Mouse (Mus musculus): Measurements from ENCODE around the gene Panx1. TPM values are rescaled to one million over a fixed set of nuclear protein-coding genes. Genes with fewer than 3 reads are reported as not detected.

Gene Panx1
- total and polyA plus RNA-seq, 2 experiments from 2014 or later, result 95.0 to 120 TPM

DNA sequence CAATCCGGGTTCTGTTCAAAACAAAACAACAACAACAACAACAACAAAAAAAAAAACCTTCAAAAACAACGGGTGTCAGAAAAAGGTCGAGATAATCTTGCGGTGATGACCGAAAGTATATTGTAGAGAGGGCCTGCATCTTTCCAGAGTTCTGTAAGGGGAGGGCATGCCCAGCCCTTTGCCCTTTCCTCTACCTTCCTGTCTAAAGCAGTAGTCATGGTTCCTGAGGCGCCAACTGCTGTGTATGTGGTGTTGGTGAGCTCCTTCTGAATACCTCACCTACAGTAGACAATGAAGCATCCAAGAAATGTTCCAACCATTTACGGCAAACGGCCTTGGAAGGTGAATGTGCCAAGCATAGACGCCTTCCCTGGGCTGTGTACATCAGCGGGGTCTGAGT lies 462 bp upstream of the Panx1 start:
- 37% methylated on average over 10 of the region's 10 CpGs for WGBS
- DNase-seq (ENCODE audit: low spot score) (no peak), ATAC-seq (peak; percentile 15; the same call in 1 of the 2 replicates)
- Histone ChIP-seq H3K4me1 (ENCODE audit: insufficient read depth, low read length) (peaks cover 14% of the 10 kb centered on the region; the same call in 1 of the 2 replicates), H3K9ac (replicated peaks; ENCODE audit: low read length) (peak overlapping the region; percentile 95), H3K27me3 (ENCODE audit: insufficient read depth, low read length) (no peaks in the 10 kb centered on the region), H3K27ac (peak overlapping the region; percentile 94), H3K36me3 (ENCODE audit: insufficient read depth, low read length) (no peaks in the 10 kb centered on the region), H3K4me2 (ENCODE audit: low read depth, low read length) (peak overlapping the region; percentile 79), H3K9me3 (ENCODE audit: low read length) (no peaks in the 10 kb centered on the region), H3K4me3 (ENCODE audit: low read length) (peak overlapping the region; percentile 85)
- TF ChIP-seq CTCF (IDR thresholded peaks at IDR 0.05; ENCODE audit: low read depth), result no peak

GRCm38 (mm10) chr9:15044391-15045083 lies 741 bp downstream of the Panx1 start:
- H3K4me2 ChIP-seq (ENCODE audit: low read depth, low read length), result peak overlapping the region; percentile 79
- peak overlapping the region; percentile 94 for H3K27ac ChIP-seq
- peaks cover 14% of the 10 kb centered on the region; the same call in 1 of the 2 replicates for H3K4me1 ChIP-seq (ENCODE audit: insufficient read depth, low read length)
- DNase-seq (ENCODE audit: low spot score), result peak; percentile 44
- H3K27me3 ChIP-seq (ENCODE audit: insufficient read depth, low read length), result no peaks in the 10 kb centered on the region
- H3K9me3 ChIP-seq (ENCODE audit: low read length), result no peaks in the 10 kb centered on the region
- H3K4me3 ChIP-seq (ENCODE audit: low read length), result peak overlapping the region; percentile 85
- WGBS, result under 1% methylated on average over 28 of the region's 28 CpGs
- ATAC-seq, result peak; percentile 41
- H3K36me3 ChIP-seq (ENCODE audit: insufficient read depth, low read length), result no peaks in the 10 kb centered on the region
- TF ChIP-seq CTCF (IDR thresholded peaks at IDR 0.05; ENCODE audit: low read depth), result no peak
- H3K9ac ChIP-seq (replicated peaks; ENCODE audit: low read length), result peak overlapping the region; percentile 95

DNA sequence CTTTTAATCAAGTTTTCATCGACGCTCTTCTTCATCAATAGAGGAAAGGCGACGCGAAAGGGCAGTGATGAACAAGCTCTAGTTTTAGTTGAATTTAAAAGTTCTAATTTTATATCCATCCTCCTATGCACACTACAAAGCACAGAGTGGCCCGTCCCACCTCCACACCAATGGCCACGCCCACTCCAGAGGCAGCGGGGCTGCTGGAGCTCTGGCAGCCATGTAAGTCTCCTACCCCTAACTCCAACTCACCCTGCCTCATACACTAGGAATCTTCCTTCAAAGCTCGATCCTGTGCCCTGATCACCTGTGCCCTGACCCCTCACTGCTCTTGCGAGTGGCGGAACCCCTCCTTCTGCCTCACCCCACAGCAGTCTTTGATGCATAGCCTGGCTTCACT lies 3.7 kb downstream of the Panx1 start:
- no peak for ATAC-seq
- H3K4me3 ChIP-seq (ENCODE audit: low read length), result no peak overlapping the region
- H3K4me2 ChIP-seq (ENCODE audit: low read depth, low read length), result no peak overlapping the region
- no peak overlapping the region for H3K27ac ChIP-seq
- H3K9me3 ChIP-seq (ENCODE audit: low read length), result no peaks in the 10 kb centered on the region
- no peaks in the 10 kb centered on the region for H3K27me3 ChIP-seq (ENCODE audit: insufficient read depth, low read length)
- 92% methylated on average over 11 of the region's 11 CpGs for WGBS
- no peak for DNase-seq (ENCODE audit: low spot score)
- peaks cover 16% of the 10 kb centered on the region; the same call in 1 of the 2 replicates for H3K4me1 ChIP-seq (ENCODE audit: insufficient read depth, low read length)
- H3K9ac ChIP-seq (replicated peaks; ENCODE audit: low read length), result no peak overlapping the region
- TF ChIP-seq CTCF (IDR thresholded peaks at IDR 0.05; ENCODE audit: low read depth), result no peak
- H3K36me3 ChIP-seq (ENCODE audit: insufficient read depth, low read length), result no peaks in the 10 kb centered on the region

DNA sequence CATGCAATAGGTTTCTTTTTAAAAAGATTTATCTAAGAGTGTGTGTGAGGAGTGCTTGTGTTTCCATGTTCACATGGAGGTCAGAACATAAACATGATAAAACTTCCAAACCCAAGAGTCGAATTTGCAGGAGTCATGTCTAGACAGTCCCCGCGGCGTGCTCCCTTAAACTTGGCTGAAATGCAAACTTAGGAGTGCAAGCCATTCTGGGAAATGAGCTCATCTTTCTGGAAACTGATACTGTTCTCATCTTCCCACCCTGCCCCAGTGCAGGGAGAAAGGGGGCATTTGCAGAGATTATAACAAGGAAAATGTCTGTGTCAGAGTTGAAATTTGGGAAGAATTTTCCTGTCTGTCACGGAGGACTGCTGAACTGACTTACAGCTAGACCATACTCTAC lies 5.4 kb downstream of the Panx1 start:
- ATAC-seq (no peak), DNase-seq (ENCODE audit: low spot score) (no peak)
- Histone ChIP-seq H3K9me3 (ENCODE audit: low read length) (no peaks in the 10 kb centered on the region), H3K4me3 (ENCODE audit: low read length) (no peak overlapping the region), H3K27ac (no peak overlapping the region), H3K4me2 (ENCODE audit: low read depth, low read length) (no peak overlapping the region), H3K9ac (replicated peaks; ENCODE audit: low read length) (no peak overlapping the region), H3K4me1 (ENCODE audit: insufficient read depth, low read length) (peaks cover 16% of the 10 kb centered on the region; the same call in 1 of the 2 replicates), H3K36me3 (ENCODE audit: insufficient read depth, low read length) (no peaks in the 10 kb centered on the region), H3K27me3 (ENCODE audit: insufficient read depth, low read length) (no peaks in the 10 kb centered on the region)
- WGBS, result 94% methylated on average over 5 of the region's 5 CpGs
- TF ChIP-seq CTCF (IDR thresholded peaks at IDR 0.05; ENCODE audit: low read depth), result no peak

GRCm38 (mm10) chr9:15037704-15038103 lies 7.6 kb downstream of the Panx1 start:
- H3K27ac ChIP-seq, result no peak overlapping the region
- TF ChIP-seq CTCF (IDR thresholded peaks at IDR 0.05; ENCODE audit: low read depth), result no peak
- DNase-seq (ENCODE audit: low spot score), result no peak
- 0 out of 2 replicates have a peak, but pooled peaks cover 3% of the 10 kb centered on the region for H3K4me1 ChIP-seq (ENCODE audit: insufficient read depth, low read length)
- no peaks in the 10 kb centered on the region for H3K9me3 ChIP-seq (ENCODE audit: low read length)
- 41% methylated on average over 3 of the region's 3 CpGs for WGBS
- H3K4me2 ChIP-seq (ENCODE audit: low read depth, low read length), result no peak overlapping the region
- H3K4me3 ChIP-seq (ENCODE audit: low read length), result no peak overlapping the region
- 0 out of 2 replicates have a peak, but pooled peaks have one; percentile 19 for ATAC-seq
- H3K9ac ChIP-seq (replicated peaks; ENCODE audit: low read length), result no peak overlapping the region
- H3K27me3 ChIP-seq (ENCODE audit: insufficient read depth, low read length), result no peaks in the 10 kb centered on the region
- H3K36me3 ChIP-seq (ENCODE audit: insufficient read depth, low read length), result no peaks in the 10 kb centered on the region

GRCm38 (mm10) chr9:15037237-15037636 lies 8.0 kb downstream of the Panx1 start:
- H3K4me3 ChIP-seq (ENCODE audit: low read length), result no peak overlapping the region
- TF ChIP-seq CTCF (IDR thresholded peaks at IDR 0.05; ENCODE audit: low read depth), result no peak
- no peak overlapping the region for H3K27ac ChIP-seq
- no peaks in the 10 kb centered on the region for H3K27me3 ChIP-seq (ENCODE audit: insufficient read depth, low read length)
- ATAC-seq, result no peak
- H3K9me3 ChIP-seq (ENCODE audit: low read length), result no peaks in the 10 kb centered on the region
- no peaks in the 10 kb centered on the region for H3K36me3 ChIP-seq (ENCODE audit: insufficient read depth, low read length)
- no peak overlapping the region for H3K9ac ChIP-seq (replicated peaks; ENCODE audit: low read length)
- no peak for DNase-seq (ENCODE audit: low spot score)
- H3K4me1 ChIP-seq (ENCODE audit: insufficient read depth, low read length), result 0 out of 2 replicates have a peak, but pooled peaks cover 3% of the 10 kb centered on the region
- no peak overlapping the region for H3K4me2 ChIP-seq (ENCODE audit: low read depth, low read length)

GRCm38 (mm10) chr9:15036807-15037206 lies 8.5 kb downstream of the Panx1 start:
- 0 out of 2 replicates have a peak overlapping the region, but pooled peaks have one; percentile 41 for H3K27ac ChIP-seq
- no peak overlapping the region for H3K4me2 ChIP-seq (ENCODE audit: low read depth, low read length)
- TF ChIP-seq CTCF (IDR thresholded peaks at IDR 0.05; ENCODE audit: low read depth), result no peak
- H3K9ac ChIP-seq (replicated peaks; ENCODE audit: low read length), result no peak overlapping the region
- ATAC-seq (no peak; the same call in 1 of the 2 replicates), DNase-seq (ENCODE audit: low spot score) (peak; percentile 23)
- H3K4me1 ChIP-seq (ENCODE audit: insufficient read depth, low read length), result 0 out of 2 replicates have a peak, but pooled peaks cover 3% of the 10 kb centered on the region
- no peaks in the 10 kb centered on the region for H3K9me3 ChIP-seq (ENCODE audit: low read length)
- no peak overlapping the region for H3K4me3 ChIP-seq (ENCODE audit: low read length)
- no peaks in the 10 kb centered on the region for H3K36me3 ChIP-seq (ENCODE audit: insufficient read depth, low read length)
- no peaks in the 10 kb centered on the region for H3K27me3 ChIP-seq (ENCODE audit: insufficient read depth, low read length)
- WGBS, result 24% methylated on average over 4 of the region's 4 CpGs
